Mouse (Mus musculus) neural tube, embryonic 11.5 days (tissue): ENCODE results near the gene Avil. TPM values are rescaled to one million over a fixed set of nuclear protein-coding genes. Genes with fewer than 3 reads are reported as not detected.
A peak's percentile ranks its signal among the peaks of the same experiment; 100 is the strongest.
"Not testable (repeated sequence)": the region's sequence is repeated elsewhere in the genome, so short reads cannot be mapped to it uniquely, and the experiment has no call there.

ENCODE experiments used
- ATAC-seq: fragments of 200-750 bp; cut with Nextera tagmentation; 2 replicates; pipeline ENCODE4 v1.8.0; 2017; ENCODE audit warnings: moderate number of reproducible peaks, mild to moderate bottlenecking, moderate TSS enrichment, moderate library complexity; ENCODE audit not compliant: insufficient read depth, low FRiP score, low TSS enrichment
- DNase-seq: peaks from one replicate; pipeline ENCODE4 v3.0.0-alpha.2; 2015; ENCODE audit warnings: low spot score
- H3K27ac ChIP-seq: fragments of 300-500 bp; sonication (generic); 2 replicates; pipeline ENCODE4 v1.5.1; 2014; ENCODE audit warnings: low read depth, mild to moderate bottlenecking, low read length
- H3K27me3 ChIP-seq: fragments of 300-500 bp; sonication (generic); 2 replicates; pipeline ENCODE4 v1.6.1; 2014; ENCODE audit warnings: mild to moderate bottlenecking, low read length, mixed read lengths; ENCODE audit not compliant: control insufficient read depth, insufficient read depth
- H3K36me3 ChIP-seq: fragments of 300-500 bp; sonication (generic); 2 replicates; pipeline ENCODE4 v1.6.1; 2014; ENCODE audit warnings: mild to moderate bottlenecking, low read length, moderate library complexity, mixed read lengths; ENCODE audit not compliant: control insufficient read depth, insufficient read depth
- H3K4me1 ChIP-seq: fragments of 300-500 bp; sonication (generic); 2 replicates; pipeline ENCODE4 v1.6.1; 2014; ENCODE audit warnings: low read length, mixed read lengths; ENCODE audit not compliant: control insufficient read depth, insufficient read depth
- H3K4me2 ChIP-seq: fragments of 300-500 bp; sonication (generic); 2 replicates; pipeline ENCODE4 v1.6.1; 2014; ENCODE audit warnings: low read depth, mild to moderate bottlenecking, moderate library complexity
- H3K4me3 ChIP-seq: fragments of 300-500 bp; sonication (generic); 2 replicates; pipeline ENCODE4 v1.5.1; 2014; ENCODE audit warnings: low read depth, low read length
- H3K9ac ChIP-seq: fragments of 300-500 bp; sonication (generic); 2 replicates; pipeline ENCODE4 v1.6.1; 2014; ENCODE audit warnings: mild to moderate bottlenecking, low read length
- H3K9me3 ChIP-seq: fragments of 300-500 bp; sonication (generic); 2 replicates; pipeline ENCODE4 v1.6.1; 2016; ENCODE audit warnings: low read length; ENCODE audit not compliant: control insufficient read depth
- WGBS: fragments of 180-500 bp; shearing (Covaris S2); extraction: QIAGEN DNeasy Blood & Tissue Kit; methylation state at CpG from one replicate; pipeline ENCODE4 v1.1.7; 2014; 5-methylcytosine and 5-hydroxymethylcytosine counted together
- polyA plus RNA-seq: library from polyadenylated mRNA; unstranded; fragments of >200 nt; fragmentation: Nextera tagmentation; extraction: Ambion mirVana; gene quantifications from 2 replicates; pipeline ENCODE4 v1.2.1, GENCODE M21; 2014

Avil gene
- polyA plus RNA-seq, 1 experiment from 2014 or later, result 0.82 TPM

DNA sequence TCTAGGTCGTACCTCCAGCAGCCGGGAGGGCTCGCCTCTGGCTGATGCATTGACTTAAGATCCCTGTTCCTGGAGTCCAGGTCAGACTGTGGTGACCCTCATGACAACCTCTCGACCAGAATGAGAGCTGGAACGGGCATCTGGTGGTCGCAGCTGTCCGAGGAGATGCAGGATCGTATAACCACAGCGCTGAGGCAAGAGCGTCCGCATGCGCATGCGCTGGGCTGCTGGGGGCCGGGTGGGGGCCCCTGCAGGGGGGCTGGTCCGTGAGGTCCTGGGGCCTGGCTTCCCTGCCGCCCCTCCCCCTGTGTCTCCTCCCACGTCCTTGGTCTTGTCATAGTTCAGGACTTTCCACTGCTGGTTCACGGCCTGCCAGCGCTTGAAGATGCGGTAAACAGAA is 56.0 kb downstream of the Avil start:
- no peak overlapping the region for H3K9ac ChIP-seq
- H3K4me2 ChIP-seq, result no peak overlapping the region
- peaks cover 7% of the 10 kb centered on the region for H3K27me3 ChIP-seq
- peaks cover 10% of the 10 kb centered on the region for H3K4me1 ChIP-seq
- no peak for DNase-seq
- H3K27ac ChIP-seq, result no peak overlapping the region
- H3K4me3 ChIP-seq, result no peak overlapping the region
- ATAC-seq, result no peak
- 0 out of 2 replicates have a peak, but pooled peaks cover 2% of the 10 kb centered on the region for H3K36me3 ChIP-seq
- H3K9me3 ChIP-seq, result no peaks in the 10 kb centered on the region
- WGBS, result 87% methylated on average over 19 of the region's 20 CpGs

- H3K27ac ChIP-seq, result no peak overlapping the region
- H3K4me3 ChIP-seq, result peak overlapping the region; percentile 92
These were observed 57.7 kb downstream of the Avil start for GRCm38 (mm10) chr10:127058161-127058560.

DNA sequence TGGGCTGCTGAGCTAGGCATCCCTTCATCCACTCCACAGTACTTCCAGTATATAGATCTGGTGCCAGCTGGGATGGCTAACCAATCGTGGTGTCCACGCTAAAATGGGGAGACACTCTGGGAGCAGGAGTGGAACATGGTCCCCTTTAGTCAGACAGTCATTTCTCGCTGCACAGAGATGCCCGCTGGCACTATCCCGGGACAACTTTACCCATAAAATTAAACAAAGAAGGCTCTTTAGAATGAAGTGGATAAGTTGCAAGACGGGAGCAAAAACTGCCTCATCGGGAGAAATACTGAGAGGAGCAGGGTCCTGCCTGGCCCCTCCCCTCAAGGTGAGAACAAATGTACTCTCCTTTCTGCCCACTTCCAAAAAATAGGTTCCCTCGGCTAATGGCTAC is 58.2 kb downstream of the Avil start:
- DNase-seq (no peak), ATAC-seq (no peak)
- H3K9me3 ChIP-seq, result no peaks in the 10 kb centered on the region
- H3K4me3 ChIP-seq, result peak overlapping the region; percentile 92
- peaks cover 12% of the 10 kb centered on the region for H3K4me1 ChIP-seq
- H3K27me3 ChIP-seq, result peaks cover 6% of the 10 kb centered on the region; the same call in 1 of the 2 replicates
- 7% methylated on average over 8 of the region's 8 CpGs for WGBS
- no peak overlapping the region for H3K27ac ChIP-seq
- peak overlapping the region; percentile 97 for H3K4me2 ChIP-seq
- H3K9ac ChIP-seq, result peak overlapping the region; percentile 86; the same call in 1 of the 2 replicates
- 0 out of 2 replicates have a peak, but pooled peaks cover 2% of the 10 kb centered on the region for H3K36me3 ChIP-seq

More at GRCm38 (mm10) chr10:127058161-127058560, 57.7 kb downstream of the Avil start:
- Histone ChIP-seq H3K27me3 (peaks cover 6% of the 10 kb centered on the region; the same call in 1 of the 2 replicates), H3K4me1 (peaks cover 12% of the 10 kb centered on the region), H3K9ac (peak overlapping the region; percentile 86; the same call in 1 of the 2 replicates), H3K9me3 (no peaks in the 10 kb centered on the region), H3K36me3 (0 out of 2 replicates have a peak, but pooled peaks cover 2% of the 10 kb centered on the region), H3K4me2 (peak overlapping the region; percentile 97)
- DNase-seq (peak; percentile 81), ATAC-seq (peak; percentile 11; the same call in 1 of the 2 replicates)
- WGBS, result 1% methylated on average over 9 of the region's 9 CpGs

GRCm38 (mm10) chr10:127059174-127059967 is 58.9 kb downstream of the Avil start:
- under 1% methylated on average over 54 of the region's 92 CpGs for WGBS
- Histone ChIP-seq H3K9ac (peak overlapping the region; percentile 86), H3K4me3 (peak overlapping the region; percentile 92), H3K4me1 (peaks cover 12% of the 10 kb centered on the region), H3K36me3 (0 out of 2 replicates have a peak, but pooled peaks cover 2% of the 10 kb centered on the region), H3K9me3 (no peaks in the 10 kb centered on the region), H3K27ac (peak overlapping the region; percentile 90), H3K4me2 (peak overlapping the region; percentile 97), H3K27me3 (peaks cover 6% of the 10 kb centered on the region; the same call in 1 of the 2 replicates)
- DNase-seq (peak; percentile 55), ATAC-seq (0 out of 2 replicates have a peak, but pooled peaks have one; percentile 1)

GRCm38 (mm10) chr10:127059968-127060916 is 59.7 kb downstream of the Avil start, which contains the start of gene March9:
Gene March9 (minus strand): TSS chr10:127060184.
- Histone ChIP-seq H3K4me2 (peak within 1 kb of the TSS; percentile 97), H3K27ac (peak within 1 kb of the TSS; percentile 90), H3K4me1 (peaks cover 12% of the 10 kb centered on the region), H3K9me3 (no peaks in the 10 kb centered on the region), H3K27me3 (peaks cover 6% of the 10 kb centered on the region; the same call in 1 of the 2 replicates), H3K9ac (peak within 1 kb of the TSS; percentile 86), H3K4me3 (peak within 1 kb of the TSS; percentile 92), H3K36me3 (peaks cover 7% of the 10 kb centered on the region; the same call in 1 of the 2 replicates)
- WGBS, result under 1% methylated on average over 28 of the region's 72 CpGs
- DNase-seq (peak; percentile 79), ATAC-seq (peak; percentile 5; the same call in 1 of the 2 replicates)

DNA sequence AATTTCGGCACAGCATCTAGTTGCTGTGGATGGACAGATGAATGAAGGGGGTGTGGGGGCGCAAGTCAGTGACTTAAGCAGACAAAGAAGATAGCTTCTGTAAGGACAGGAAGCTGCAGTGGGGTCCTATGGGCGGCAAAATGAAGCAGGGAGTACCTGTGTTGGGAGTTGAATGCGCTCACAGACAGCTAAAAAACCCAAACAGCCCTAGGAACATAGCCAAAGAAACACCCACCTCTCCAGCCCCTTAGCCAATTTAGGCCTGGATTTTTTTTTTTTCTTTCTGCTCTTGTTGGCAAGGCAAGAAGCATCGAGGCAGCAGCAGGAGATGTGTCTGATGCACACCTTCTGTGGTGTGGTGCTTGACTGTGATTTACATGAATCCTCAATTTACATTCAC is 60.6 kb downstream of the Avil start:
- Histone ChIP-seq H3K4me3 (peak overlapping the region; percentile 92; the same call in 1 of the 2 replicates), H3K9me3 (no peaks in the 10 kb centered on the region), H3K9ac (peak overlapping the region; percentile 86; the same call in 1 of the 2 replicates), H3K4me1 (peaks cover 12% of the 10 kb centered on the region), H3K4me2 (peak overlapping the region; percentile 97; the same call in 1 of the 2 replicates), H3K36me3 (peaks cover 13% of the 10 kb centered on the region), H3K27me3 (peaks cover 6% of the 10 kb centered on the region; the same call in 1 of the 2 replicates), H3K27ac (peak overlapping the region; percentile 90; the same call in 1 of the 2 replicates)
- DNase-seq, result no peak
- no peak for ATAC-seq
- 31% methylated on average over 5 of the region's 5 CpGs for WGBS

DNA sequence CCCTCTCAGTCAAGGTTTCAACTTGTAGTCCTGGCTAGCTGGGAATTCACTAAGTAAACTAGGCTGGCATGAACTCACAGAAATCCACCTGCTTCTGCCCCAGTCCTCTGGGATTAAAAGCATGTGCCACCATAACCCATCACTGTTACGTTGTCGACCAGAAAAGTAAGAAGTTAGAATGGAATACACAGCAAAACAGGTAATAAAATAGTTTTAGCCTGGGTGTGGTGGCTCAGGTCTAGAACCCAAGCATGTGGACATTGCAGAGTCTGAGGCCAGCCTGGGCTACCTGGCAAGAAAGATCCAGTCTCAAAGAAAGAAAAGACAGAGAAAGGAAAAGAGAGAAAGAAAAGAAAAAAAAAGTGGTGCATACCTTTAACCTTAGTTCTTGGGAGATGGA is 61.0 kb downstream of the Avil start:
- ATAC-seq (no peak), DNase-seq (no peak)
- no peak overlapping the region for H3K4me2 ChIP-seq
- no peak overlapping the region for H3K4me3 ChIP-seq
- no peak overlapping the region for H3K9ac ChIP-seq
- peaks cover 16% of the 10 kb centered on the region for H3K36me3 ChIP-seq
- 81% methylated on average over 2 of the region's 2 CpGs for WGBS
- peaks cover 6% of the 10 kb centered on the region; the same call in 1 of the 2 replicates for H3K27me3 ChIP-seq
- H3K27ac ChIP-seq, result no peak overlapping the region
- no peaks in the 10 kb centered on the region for H3K9me3 ChIP-seq
- H3K4me1 ChIP-seq, result peaks cover 12% of the 10 kb centered on the region

DNA sequence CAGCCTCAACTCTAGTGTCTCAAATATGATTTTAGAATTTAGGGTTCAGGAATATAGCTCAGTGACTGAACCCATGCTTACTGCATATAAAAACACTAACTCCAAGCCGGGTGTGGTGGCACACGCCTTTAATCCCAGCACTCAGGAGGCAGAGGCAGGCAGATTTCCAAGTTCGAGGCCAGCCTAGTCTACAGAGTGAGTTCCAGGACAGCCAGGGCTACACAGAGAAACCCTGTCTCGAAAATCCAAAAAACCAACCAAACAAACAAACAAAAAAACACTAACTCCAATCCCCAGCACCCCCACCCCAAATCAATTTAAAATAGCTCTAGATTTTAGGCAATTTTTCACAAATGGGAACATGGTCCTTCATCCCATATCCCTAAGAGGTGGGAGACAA is 61.6 kb downstream of the Avil start:
- H3K27me3 ChIP-seq, H3K9me3 ChIP-seq, H3K27ac ChIP-seq, H3K4me3 ChIP-seq, ATAC-seq, DNase-seq, H3K9ac ChIP-seq, H3K4me2 ChIP-seq: not testable (repeated sequence)
- Histone ChIP-seq H3K4me1 (peaks cover 12% of the 10 kb centered on the region), H3K36me3 (peaks cover 22% of the 10 kb centered on the region)
- WGBS, result 80% methylated on average over 4 of the region's 4 CpGs
